15 mouse cellular contexts compared by ENCODE assay signal in the genomic region with DNA sequence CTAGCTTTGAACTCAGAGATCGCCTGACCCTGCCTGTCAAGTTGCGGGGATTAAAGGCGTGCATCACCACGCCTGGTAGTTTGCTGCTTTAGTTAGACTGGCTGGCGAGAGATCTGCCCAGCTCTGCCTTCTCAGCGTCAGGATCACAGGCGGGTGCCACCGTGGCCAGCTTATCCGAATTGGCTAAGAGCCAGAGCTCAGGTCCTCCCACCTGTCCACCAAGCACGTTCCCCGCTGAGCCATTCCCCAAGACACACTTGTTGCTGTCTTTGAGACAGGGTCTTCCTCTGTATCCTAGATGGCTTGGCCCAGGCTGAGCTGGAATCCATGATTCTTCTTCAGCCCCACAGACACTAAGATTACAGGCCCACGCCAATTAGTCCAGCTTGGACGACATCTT.
"Had no signal": no experiment of that assay in that cellular context is flagged by ENCODE, and none has a peak within 500 bp of the region (broad histone marks: within the 10 kb centered on the region; RNA-seq: fewer than 3 reads in every experiment).

No protein-coding gene starts in this region.

- H3K4me2 ChIP-seq: limb, embryonic 13.5 days; liver, embryonic 13.5 days; midbrain, embryonic 11.5 days had no signal

- H3K4me1 ChIP-seq: limb, embryonic 13.5 days; liver, embryonic 13.5 days had no signal

- H3K4me3 ChIP-seq: layer of hippocampus, adult 2 months; limb, embryonic 10.5 days; limb, embryonic 13.5 days; liver, embryonic 13.5 days had no signal

- DNase-seq: kidney, postnatal 25 days; layer of hippocampus, adult 9-11 months; liver; liver, embryonic 13.5 days; lung, adult 2 months; lung, postnatal 14 days; lung, postnatal 4 days; midbrain, embryonic 14.5 days; thymus, adult 18-20 months; thymus, postnatal 4 days had no signal

- H3K27me3 ChIP-seq: liver, embryonic 13.5 days had no signal

- H3K9me3 ChIP-seq: limb, embryonic 10.5 days; limb, embryonic 13.5 days; liver, embryonic 13.5 days had no signal

- H3K9ac ChIP-seq: limb, embryonic 13.5 days; liver, embryonic 13.5 days had no signal

- H3K36me3 ChIP-seq: limb, embryonic 10.5 days; liver, embryonic 13.5 days had no signal

- H3K27ac ChIP-seq: kidney, postnatal 0 days; layer of hippocampus, adult 2 months; limb, embryonic 13.5 days; liver, embryonic 13.5 days had no signal
